Mouse (Mus musculus) frontal cortex, postnatal 14 days (tissue): Measurements from ENCODE around the gene Olfr1410.
A peak's percentile ranks its signal among the peaks of the same experiment; 100 is the strongest.

ENCODE experiments used
- DNase-seq, 2 experiments: peaks; one replicate each; pipeline ENCODE4 v3.0.0; 2022; ENCODE audit warnings: low spot score in 2 of 2

Olfr1410 gene

DNA sequence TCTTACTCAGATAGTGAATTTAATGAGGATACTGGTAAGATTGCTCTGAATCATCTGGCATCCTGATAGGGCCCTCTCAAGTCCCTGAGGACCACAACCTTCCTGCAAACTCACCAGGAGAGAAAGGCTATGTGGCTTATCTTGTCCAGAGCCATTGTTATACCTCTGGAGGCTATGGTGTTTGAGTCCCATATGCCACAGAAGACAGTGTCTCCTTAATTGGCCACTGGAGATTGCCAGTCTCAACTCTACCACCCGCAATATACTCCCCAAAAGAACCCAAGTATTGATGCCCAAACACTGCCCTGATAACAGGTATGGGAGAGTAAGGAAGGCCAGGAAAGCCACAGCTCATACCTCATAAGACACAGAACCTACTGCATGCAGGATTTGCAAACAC, at the start of gene Olfr1410:
Olfr1410 (plus strand) TSS at position 301 of the 400 bp plus-strand sequence.
- DNase-seq, result no peak

GRCm38 (mm10) chr1:92571022-92571421, 34.6 kb upstream of the Olfr1410 start, which contains the start of gene Olfr1413:
Olfr1413 (plus strand) TSS chr1:92571322.
- DNase-seq, result no peak

DNA sequence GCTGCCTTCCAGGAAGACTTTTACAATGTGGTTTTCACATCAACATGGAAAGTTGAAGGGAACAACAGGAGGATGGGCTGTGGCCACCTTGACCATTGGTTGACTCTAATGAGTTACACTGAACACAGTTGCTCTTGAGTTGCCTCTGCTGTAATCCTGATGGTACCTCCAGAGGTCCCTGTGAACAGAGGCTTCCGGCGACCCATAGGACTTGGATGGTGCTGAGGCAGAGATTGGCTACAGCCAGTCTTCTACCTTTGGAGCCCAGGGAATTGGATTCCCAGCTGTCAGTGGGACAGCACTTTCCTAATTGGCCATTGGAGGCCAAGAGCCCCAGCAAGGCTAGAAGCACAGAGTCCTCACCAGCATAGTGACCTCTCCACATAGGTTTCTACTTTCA, 20.1 kb upstream of the Olfr1410 start, which contains the start of gene Olfr1412:
Olfr1412 (plus strand) TSS at position 301 of the 400 bp plus-strand sequence.
- no peak for DNase-seq

- no peak for DNase-seq
Observed at GRCm38 (mm10) chr1:92594111-92594510, 11.5 kb upstream of the Olfr1410 start, which contains the start of gene Olfr1411. Olfr1411 (plus strand) TSS chr1:92594411.

DNA sequence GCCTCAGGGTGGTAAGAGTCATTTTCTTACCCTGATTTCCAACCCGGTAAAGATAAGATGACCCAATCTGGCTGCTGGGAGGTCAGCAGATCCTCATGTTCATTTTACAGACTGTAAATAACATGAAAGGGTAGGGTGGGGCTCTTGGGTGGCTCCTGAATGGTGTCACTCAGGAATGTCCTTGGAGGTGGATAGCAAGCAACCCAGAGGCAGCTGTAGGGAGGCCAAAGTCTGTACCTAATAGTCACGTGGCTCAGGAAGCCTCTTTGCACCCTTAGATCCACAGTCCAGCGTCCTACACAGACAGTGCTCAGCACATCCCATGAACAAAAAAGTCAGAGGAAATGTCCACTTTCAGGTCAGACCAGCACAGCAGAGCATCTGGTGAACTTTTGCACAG, 9.6 kb upstream of the Olfr1410 start:
- DNase-seq, result no peak

- no peak for DNase-seq
Observed at GRCm38 (mm10) chr1:92607711-92608110, 2.1 kb downstream of the Olfr1410 start.

DNA sequence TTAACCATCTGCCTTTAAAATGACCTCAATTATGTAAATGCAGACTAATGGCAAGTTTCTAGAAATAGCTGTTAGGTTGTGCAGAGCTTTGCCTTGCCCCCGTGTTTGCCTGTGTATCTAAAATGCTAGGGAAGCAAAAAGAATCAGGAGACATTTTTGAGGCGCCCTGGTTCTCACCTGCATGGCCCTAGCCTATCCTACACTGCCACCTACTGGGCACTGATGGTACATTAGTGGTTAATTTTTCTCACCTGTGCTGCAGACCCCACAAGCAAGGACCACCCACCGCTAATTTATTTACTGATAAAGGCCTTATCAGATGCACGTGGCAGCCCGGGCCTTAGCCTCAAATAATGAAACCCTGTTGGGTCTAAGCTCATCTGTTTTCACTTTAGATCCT, 5.4 kb downstream of the Olfr1410 start:
- DNase-seq, result peak; percentile 9 to 42

GRCm38 (mm10) chr1:92613175-92613574, 7.6 kb downstream of the Olfr1410 start:
- DNase-seq, result no peak

DNA sequence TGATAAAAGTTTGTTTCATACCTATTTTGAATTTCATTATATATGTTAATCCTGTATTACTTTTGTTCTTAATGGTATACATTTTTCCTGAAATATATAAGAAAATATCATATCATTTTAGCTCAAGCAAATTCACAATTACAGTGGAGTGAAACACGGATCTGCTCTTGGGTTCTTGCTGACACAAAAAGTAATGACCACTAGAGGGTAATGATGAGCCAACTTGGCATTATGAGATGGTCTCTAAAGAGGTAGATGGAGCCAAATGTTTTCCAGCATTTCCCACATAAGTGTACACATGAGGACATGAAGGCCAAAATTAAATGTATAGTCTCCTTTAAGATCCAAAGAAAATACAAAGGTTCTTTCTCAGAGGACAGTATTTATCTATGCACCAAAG, 8.9 kb downstream of the Olfr1410 start:
- no peak for DNase-seq

DNA sequence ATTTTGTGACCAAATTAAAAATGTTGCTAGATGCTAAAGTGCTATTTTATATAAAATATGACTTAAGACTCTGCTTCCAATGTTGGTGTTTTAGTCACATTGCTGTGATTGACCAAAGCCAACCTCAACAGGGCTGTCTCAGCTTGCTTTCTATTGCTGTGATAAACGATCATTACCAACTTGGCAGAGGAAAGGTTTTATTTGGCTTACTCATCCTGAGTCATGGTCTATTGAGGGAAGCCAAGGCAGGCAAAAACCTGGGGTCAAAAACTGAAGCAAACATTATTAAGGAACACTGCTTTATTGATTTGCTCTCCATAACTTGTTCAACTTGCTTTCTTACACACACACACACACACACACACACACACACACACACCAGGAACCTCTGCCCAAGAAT, 10.5 kb downstream of the Olfr1410 start:
- DNase-seq, result no peak

GRCm38 (mm10) chr1:92617488-92617887, 11.9 kb downstream of the Olfr1410 start, which contains the start of gene Olfr12:
Olfr12 (plus strand) TSS chr1:92617788.
- DNase-seq, result no peak

GRCm38 (mm10) chr1:92618360-92618759, 12.8 kb downstream of the Olfr1410 start:
- no peak for DNase-seq

GRCm38 (mm10) chr1:92628227-92628626, 22.6 kb downstream of the Olfr1410 start:
- DNase-seq, result no peak

GRCm38 (mm10) chr1:92632196-92632595, 26.6 kb downstream of the Olfr1410 start:
- DNase-seq, result no peak

- no peak for DNase-seq
Observed at GRCm38 (mm10) chr1:92632948-92633347, 27.4 kb downstream of the Olfr1410 start.

DNA sequence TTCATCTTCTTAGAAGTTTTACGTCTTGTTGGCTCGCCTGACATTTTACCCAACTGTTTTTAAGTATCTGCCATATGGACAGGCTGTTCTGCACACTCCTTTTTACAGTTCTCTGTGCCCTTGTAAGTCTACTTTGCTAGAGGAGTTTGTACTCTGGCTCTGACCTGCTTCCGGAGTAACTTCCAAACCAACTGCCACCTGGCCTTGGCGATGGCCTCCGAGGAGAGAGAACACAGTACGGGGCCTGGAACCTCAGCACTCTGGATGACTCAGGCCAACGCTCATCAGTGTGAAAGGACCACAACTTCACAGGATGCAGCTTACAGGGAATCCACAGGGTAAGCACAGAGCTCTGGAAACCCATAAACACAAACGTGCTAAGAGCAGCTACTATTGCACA, 28.1 kb downstream of the Olfr1410 start:
- DNase-seq, result no peak

- no peak for DNase-seq
Observed at GRCm38 (mm10) chr1:92634569-92634968, 29.0 kb downstream of the Olfr1410 start.

DNA sequence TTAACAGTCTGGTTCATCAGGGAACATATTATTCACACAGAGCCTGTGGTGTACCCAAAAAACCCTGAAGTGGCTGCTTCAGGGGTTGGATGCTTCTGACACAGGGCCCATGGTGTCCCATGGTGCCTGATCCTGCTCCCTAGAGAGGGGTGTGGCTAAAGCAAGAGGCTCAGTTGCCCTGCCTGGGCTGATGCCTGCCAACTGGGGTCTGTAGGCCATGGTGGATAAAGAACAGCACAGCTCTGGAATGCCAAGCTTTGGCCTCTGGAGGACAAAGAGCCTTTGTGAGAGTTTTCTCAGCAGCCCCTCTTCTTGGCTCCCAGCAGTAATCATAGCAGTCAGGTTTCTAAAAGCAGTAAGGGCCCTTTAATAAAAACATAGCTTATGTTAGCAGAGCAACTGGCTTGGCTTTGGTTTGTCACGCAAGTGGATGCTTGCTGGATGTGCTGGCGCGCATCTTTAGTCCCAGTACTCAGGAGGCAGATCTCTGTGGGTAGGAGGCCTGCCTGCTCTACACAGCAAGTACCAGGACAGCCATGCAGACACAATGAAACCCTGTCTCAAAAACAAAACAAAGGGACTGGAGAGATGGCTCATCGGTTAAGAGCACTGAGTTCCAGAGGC, 29.5 kb downstream of the Olfr1410 start:
- no peak for DNase-seq

DNA sequence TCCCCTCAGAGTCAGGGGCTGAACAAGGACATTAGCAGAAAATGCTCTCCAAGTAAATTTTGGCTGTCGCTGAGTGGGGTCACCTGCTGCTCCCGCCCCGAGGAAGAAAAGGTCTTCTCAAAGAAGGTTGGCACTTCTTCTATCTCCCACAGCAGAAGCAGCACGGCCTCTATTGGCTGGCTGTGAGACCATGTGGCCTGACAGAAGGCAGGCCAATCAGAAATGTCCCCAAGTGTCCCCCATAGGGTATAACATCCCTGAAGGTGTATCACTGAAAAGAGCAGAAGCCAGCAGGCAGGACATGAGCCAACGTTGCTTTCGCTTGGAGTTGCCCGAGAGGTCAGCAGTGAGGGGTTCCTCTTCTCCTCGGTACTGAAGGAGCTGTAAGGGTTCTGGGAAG, 30.4 kb downstream of the Olfr1410 start:
- no peak for DNase-seq

- DNase-seq, result no peak
Observed at GRCm38 (mm10) chr1:92636676-92637075, 31.1 kb downstream of the Olfr1410 start.

DNA sequence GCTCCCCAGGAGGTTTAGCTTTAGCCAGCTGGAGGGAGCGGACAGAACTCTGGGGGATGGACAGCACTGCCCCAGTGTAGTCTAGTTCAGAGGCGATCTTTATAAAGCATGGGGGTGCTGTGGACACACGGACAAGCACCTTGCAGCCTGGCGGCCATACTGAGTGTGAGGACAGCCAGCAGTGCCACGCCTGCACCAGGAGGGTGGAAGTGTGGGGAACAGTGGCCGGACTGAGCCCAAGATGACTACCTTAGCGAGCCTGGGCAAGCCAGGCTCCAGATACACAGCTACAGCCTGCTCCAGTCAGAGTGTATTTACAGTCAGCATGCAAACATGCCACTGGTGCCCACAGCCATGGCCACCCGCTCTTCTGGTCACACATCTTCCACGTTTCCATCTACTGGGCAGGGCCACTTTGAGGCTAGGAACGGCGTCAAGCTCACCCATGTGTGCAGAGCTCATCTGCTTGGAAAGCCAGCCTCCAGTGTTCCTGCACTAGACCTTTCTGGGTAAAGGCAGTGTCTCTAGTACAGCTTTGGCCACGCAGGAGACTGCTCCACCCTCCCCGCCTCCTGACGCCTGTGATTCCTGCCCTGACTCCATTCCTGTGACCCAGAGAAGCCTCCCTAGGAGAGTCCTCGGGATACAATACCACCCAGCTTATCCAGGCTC, 32.1 kb downstream of the Olfr1410 start:
- DNase-seq, result no peak

GRCm38 (mm10) chr1:92638181-92638580, 32.6 kb downstream of the Olfr1410 start:
- DNase-seq, result peak in 1 of 2 experiments; percentile 53

DNA sequence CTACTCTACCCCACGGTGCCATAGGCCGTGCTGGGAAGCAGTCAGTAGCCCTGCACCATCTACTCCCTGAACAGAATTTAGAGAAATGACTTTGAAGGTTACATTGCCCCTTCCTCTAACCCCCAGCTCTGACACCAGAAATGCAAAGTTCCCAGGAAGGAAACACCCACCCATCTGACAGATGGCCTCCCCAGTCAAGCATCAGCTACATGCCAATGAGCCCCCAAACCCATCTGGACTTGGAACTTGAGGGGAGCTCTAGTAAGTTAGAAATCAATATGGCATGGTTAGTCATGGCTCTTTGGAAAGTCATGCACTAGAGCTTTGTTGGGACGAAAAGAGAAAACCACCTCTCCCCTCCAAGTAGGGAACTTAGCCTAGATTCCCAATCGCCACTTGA, 33.2 kb downstream of the Olfr1410 start:
- DNase-seq, result no peak
